Mouse (Mus musculus) heart, postnatal 0 days (tissue): ENCODE measurements at regions not wholly inside any gene's neighbourhood (a gene's known extent, or its start where the extent isn't known, plus 50 kb on each side); places are given as distances from the start of the nearest gene placed in this dataset.

ENCODE experiments used
- CTCF ChIP-seq: IDR thresholded peaks from 2 replicates; pipeline ENCODE4 v1.5.1; 2016; ENCODE audit warnings: antibody characterized with exemption, control low read depth, low read depth
- EP300 ChIP-seq: IDR thresholded peaks from 2 replicates; pipeline ENCODE4 v1.6.1; 2016; ENCODE audit warnings: antibody characterized with exemption, low read depth

DNA sequence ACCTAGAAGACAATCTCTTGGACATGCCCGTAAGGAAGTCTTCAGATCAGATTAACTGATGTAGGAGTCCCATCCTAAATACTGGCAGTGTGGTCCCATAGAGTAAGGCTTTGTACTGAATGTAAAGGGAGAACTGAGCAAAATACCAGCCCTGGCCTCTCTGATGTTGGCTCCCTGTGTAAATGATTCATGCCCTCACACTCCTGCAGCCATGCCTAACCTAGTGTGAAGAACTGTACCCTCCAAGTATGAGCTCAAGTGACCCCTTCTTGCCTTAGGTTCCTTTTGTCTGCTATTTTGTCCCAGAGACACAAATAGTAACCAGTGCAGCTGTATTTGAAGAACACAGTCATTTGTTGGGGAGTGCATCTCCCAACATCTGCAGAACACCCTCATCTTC, 342.4 kb upstream of the Cdh4 start:
- TF ChIP-seq CTCF (no peak), EP300 (no peak)
